Mouse (Mus musculus) common myeloid progenitor, adult 5-6 weeks (primary cell): ENCODE measurements around the gene Hamp2. TPM values are rescaled to one million over a fixed set of nuclear protein-coding genes. Genes with fewer than 3 reads are reported as not detected.
A peak's percentile ranks its signal among the peaks of the same experiment; 100 is the strongest.
"Not testable (repeated sequence)": the region's sequence is repeated elsewhere in the genome, so short reads cannot be mapped to it uniquely, and the experiment has no call there.

Experiments
- ATAC-seq: replicated peaks from 2 replicates; pipeline ENCODE4 v1.8.0; 2016; ENCODE audit warnings: low read depth, mild to moderate bottlenecking, moderate TSS enrichment, inconsistent platforms; ENCODE audit not compliant: poor library complexity, severe bottlenecking
- total RNA-seq: library from RNA; stranded (forward); fragments of 200-1000, 187-1606 nt; gene quantifications from 2 replicates; pipeline ENCODE4 v1.2.3, GENCODE M21; 2017

Gene Hamp2
- total RNA-seq, result not detected in 2 replicates

GRCm38 (mm10) chr7:30924581-30924980, at the start of gene Hamp2:
Gene Hamp2, minus strand, starts transcription at chr7:30924681.
- ATAC-seq, result not testable (repeated sequence)

DNA sequence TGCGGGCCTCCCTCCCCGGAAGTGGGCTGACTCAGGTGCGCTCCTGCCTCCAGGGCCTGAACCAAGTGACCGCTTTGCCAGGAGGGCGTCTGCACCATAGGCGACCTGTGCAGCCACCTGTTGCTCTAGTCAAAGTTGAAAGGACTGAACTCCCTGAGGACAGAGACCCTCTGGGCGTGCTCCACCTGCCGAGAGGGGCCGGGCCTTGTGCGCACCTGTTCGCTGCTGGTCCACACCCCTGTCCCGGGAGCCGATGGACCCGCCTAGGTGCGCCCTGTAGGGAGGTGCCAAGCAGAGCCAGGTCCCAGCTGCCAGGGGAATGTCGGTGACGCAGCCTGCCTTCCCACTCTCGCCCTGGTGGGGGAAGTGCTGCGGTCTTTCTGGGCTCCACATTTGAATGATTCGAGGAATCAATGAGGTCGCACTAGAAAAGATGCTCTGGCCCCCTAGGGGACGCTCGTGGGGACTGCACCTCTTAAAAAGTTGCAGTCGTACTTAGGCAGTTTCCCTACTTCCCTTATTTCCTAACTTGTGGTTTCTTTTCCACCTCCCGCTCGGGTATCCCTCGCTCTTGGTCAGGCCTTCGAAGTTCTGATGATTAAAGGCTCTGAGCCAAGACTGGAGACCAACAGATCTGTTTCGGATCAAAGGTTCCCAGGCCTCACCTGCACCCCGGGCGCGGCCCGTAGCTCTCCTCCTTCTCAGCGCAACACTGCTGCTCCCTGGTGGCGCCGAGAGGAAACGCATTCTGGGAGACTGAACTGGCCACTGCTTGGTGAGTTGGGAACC, 49.2 kb upstream of the Hamp2 start, which contains the start of gene Fam187b:
Gene Fam187b (plus strand): TSS at position 290 of the 789 bp plus-strand sequence.
- ATAC-seq, result peak; percentile 94

DNA sequence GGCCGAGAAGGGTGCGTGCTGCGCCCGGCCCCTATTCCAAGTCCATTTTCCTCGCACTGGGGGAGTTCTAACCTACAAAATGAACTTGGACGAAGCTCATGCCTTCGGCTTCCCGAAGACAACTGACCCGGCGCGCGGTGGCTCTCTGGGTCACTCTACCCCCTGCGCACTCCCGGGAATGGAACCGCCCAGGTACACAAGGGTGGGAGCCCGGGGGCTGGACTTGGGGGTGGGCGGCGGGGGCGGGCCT, 48.7 kb upstream of the Hamp2 start, which contains the start of gene Lsr:
Gene Lsr (minus strand): TSS at position 214 of the 250 bp plus-strand sequence.
- ATAC-seq, result no peak

DNA sequence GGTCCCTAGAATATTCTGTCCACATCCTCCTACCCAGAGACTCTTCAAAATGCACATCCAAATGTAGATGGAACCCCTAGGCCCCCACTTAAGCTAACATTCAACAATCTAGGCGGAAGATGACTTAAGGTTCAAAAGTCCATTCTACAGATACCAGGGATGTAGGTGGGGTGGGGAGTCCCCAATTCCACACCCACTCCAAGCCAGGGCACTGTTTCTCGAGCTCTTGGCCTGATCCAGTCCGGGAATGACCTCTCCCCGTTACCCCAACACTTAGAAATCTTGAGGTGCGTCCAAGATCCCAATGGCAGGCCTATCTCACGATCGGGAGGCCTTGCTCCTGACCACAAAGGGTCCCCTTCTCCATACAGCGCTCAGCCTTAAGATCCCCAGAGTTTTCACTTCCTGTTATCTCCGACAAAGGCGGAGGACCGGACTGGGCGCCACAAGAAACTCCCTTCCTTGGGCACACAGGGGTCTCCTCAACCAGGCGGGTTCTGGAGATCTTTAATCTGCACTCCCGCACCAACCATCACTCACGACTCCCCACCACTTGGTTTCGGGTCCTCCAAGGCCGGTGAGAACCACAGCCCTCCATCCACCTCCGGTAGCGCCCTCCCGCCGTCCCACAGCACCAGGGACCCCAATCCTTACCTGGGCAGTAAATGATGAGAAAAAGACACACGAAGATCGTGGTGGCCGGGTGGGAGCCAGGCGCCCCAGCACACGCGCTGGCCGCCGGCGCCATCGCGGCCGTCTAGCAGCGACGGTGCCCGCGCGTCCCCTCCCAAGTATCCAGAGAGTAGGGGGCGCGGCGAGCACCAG, 48.2 kb upstream of the Hamp2 start:
- peak; percentile 46 for ATAC-seq

- ATAC-seq, result no peak
Measured at GRCm38 (mm10) chr7:30971901-30972300, 47.4 kb upstream of the Hamp2 start.

DNA sequence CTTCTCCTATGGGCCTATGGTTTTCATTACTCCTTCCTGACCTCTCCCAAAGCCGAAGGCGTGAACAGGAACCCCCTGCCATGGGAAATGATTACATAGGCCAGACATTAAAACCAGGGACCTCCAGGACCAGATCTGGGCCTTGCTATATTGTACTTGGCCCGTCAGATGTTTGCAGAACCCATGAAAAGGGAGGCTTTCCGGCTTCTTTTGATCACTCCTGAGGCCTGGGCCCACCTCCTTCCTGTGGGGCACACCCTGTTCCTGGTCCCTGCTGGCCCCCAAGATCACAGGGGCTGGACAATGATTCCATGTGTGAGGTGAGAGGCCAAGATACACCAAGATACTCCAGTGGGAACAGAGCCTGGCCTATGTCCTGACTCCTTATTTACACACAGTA, 44.7 kb upstream of the Hamp2 start:
- ATAC-seq, result no peak

- no peak for ATAC-seq
Measured at GRCm38 (mm10) chr7:30968611-30969010, 44.1 kb upstream of the Hamp2 start.

- ATAC-seq, result peak; percentile 73
Measured at GRCm38 (mm10) chr7:30966657-30967056, 42.2 kb upstream of the Hamp2 start.

GRCm38 (mm10) chr7:30965677-30966076, 41.2 kb upstream of the Hamp2 start:
- ATAC-seq, result no peak

DNA sequence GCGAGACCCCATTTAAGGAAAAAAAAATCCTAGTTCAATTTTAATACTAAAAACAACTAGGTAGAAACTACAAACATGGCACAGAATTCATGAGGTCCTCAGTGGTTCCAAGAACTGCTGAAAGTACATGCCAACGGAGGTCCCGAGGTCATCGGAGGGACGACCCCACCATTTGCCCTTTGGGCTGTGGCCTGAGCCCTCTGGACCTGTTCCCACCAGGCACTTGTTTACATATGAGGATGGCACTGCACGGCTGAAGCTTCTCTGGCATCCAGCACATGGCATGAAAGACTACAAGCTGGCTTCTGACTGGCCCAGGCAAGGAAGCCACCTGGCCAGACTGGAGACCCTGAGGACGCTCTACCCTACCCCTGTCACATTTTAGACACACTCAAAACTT, 39.9 kb upstream of the Hamp2 start:
- no peak for ATAC-seq

- ATAC-seq, result no peak
Measured at GRCm38 (mm10) chr7:30962862-30963261, 38.4 kb upstream of the Hamp2 start.

- no peak for ATAC-seq
Measured at GRCm38 (mm10) chr7:30959786-30960349, 35.4 kb upstream of the Hamp2 start.

- no peak for ATAC-seq
Measured at GRCm38 (mm10) chr7:30958866-30959487, 34.5 kb upstream of the Hamp2 start.

DNA sequence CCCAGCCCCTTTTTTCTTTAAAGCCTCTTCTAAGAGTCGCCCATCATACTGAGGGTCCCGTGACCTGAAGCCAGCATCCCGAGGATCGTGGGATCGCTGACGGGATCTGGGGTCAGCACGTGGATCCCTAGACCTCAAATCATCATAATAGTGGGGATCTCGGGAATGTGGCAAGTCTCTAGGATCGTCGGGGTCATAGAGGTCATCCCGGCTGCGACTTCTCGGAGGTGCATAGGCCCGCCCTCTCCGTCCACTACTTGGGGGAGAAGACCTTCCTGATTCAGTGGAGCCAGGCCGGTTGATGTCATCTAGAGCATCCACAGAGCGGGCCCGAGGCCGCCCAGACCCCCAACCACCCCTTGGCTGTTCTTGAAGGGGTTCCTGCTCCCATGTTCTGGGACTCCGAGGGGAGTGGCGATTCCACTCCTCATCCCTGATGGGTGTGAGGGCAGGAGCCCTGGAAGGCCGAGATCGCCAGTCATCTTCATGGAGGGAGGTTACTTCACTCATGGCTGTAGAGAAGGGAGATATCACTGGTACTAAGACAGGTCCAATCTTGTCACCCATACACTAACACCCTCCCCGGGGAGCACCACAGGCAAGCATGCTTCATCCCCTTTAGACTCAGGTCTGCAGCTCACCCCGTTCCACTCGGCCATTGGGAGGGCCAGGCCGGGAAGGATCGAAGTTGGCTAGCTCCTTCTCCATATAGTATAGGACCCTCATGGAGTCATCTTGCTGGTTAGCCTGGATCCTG, 33.8 kb upstream of the Hamp2 start:
- ATAC-seq, result no peak

DNA sequence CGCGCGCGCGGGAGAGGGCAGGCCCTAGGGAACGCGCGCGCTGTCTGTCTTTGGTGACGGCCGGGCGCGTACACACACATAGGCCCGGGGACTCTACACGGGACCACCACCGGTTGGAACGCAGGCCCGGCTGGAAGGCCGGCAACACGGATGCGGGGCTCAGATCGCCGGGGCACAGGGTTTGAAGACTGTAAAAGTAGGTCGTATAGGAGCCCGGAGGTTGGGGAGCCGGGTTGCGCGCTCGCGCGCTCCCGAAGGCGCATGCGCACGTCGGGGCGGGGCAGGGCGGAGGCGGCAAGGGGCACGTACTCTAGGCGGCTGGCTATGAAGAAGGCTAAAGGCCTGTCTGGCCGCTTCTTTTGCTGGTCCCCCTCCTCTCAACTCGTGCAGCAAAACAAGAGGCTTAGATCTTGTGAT, 32.9 kb upstream of the Hamp2 start:
- peak; percentile 50 for ATAC-seq

GRCm38 (mm10) chr7:30956756-30957366, 32.4 kb upstream of the Hamp2 start, which contains the start of gene Usf2:
Gene Usf2, minus strand, starts transcription at chr7:30956803.
- ATAC-seq, result peak; percentile 49

GRCm38 (mm10) chr7:30956357-30956751, 31.9 kb upstream of the Hamp2 start:
- no peak for ATAC-seq

DNA sequence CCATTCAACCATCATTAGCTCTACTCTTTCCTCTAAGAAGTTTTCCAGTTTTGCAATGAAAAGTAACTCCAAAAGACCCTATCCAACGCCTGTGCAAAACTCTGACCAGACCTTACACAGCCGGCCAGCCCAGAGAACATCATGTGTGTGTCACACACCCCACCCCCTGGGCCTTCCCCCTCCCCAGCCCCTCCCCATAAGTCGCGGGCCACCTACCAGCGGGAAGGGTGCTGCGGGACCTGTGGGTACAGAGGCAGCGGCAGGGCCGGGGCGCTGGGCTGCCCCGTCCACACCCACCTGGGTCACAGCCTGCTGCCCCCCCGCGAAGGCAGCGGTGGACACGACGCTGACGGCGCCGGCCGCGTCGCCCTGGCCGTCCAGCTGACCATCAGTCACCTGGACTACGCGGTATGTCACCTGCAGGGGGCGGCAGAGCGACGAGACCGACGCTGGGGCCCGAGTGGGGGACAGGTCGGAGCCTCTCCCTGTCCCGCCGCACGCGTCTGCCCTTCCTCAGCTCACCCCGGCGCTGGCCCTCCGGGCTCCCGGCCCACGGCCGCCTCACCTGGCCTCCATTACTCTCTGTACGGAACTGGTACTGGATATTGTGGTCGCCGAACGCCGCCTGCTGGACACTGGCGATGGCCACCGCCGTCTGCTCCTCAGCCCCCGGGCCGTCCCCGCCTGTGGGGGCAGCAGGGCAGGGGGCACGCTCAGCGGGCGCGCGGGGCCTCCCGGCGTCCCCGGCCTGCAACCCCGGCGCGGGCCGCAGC, 31.3 kb upstream of the Hamp2 start:
- peak; percentile 51 for ATAC-seq
